Mouse (Mus musculus) B cell, adult 62 days (primary cell): Measurements from ENCODE around the gene Wfdc8. TPM values are rescaled to one million over a fixed set of nuclear protein-coding genes. Genes with fewer than 3 reads are reported as not detected.

Source experiments
- total RNA-seq: library from RNA; stranded (reverse); gene quantifications from 4 replicates; pipeline ENCODE4 v1.2.4, GENCODE M21; 2023

Gene Wfdc8
- not detected in 4 replicates for total RNA-seq

GRCm38 (mm10) chr2:164613471-164613870, at the start of gene Wfdc8, which contains the start of gene Wfdc6b:
Gene Wfdc8 (minus strand): TSS chr2:164613626.
Gene Wfdc6b (plus strand): TSS chr2:164613522.

DNA sequence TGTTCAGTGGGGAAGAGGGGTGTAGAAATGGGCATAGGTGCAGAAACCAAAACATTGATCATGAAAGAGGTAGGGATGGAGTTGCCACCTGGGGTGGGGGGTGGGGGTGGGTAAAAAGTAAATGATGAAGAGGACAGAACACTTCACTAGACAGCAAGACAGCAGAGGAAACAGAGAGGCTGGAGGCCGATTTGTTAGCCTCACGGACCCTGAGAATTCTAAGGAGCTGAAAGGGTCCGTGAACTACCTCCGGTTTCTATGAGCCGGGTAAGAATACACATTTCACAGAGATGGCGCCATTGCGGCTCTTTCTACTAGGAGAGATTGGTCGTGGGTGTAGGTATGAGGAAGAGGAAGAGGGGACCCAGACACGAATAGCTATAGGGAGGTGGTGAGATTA, 43.1 kb upstream of the Wfdc8 start, which contains the start of gene Wfdc9:
Gene Wfdc9, minus strand, starts transcription at position 101 of the 400 bp plus-strand sequence.

GRCm38 (mm10) chr2:164655858-164656257, 42.4 kb upstream of the Wfdc8 start, which contains the start of gene Wfdc10:
Gene Wfdc10 (plus strand): TSS chr2:164656046.

DNA sequence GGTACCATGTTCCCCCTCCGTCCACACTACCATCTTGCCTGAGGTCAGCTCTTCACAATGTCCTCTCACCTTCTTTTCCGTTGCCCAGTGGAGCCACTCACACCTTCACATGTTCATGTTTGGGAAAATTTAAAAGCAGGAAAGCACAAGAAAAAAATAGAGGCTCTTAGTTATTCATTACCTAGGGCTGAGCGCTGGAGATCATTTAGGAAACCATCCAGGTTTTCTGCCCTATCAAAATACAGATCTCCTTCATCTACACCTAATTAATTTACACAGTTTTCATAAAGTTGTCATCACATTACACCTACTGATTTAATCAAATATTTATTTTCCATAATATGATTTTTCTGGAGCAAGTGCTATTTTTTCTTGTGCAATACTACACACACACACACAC, 25.3 kb upstream of the Wfdc8 start, which contains the start of gene Wfdc16:
Gene Wfdc16, minus strand, starts transcription at position 101 of the 400 bp plus-strand sequence.

DNA sequence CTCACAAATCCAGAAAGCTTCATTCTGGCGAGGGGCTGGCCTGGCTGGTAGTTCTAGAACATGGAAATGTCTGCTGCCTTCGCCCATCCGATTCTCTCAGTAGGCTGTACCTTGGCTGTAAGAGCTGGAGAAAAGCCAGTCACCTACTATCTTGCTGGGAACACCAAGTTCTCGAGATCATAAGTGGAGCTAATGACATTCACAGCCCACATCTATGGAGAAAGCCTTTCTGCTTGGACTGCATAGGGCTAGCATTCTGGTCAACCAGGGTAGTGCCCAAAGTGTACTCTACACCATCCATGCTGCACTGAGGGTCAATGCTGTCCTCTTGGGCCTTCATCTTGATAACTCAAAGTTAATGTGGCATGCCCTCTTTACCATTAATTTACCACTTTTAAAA, 19.9 kb downstream of the Wfdc8 start, which contains the start of gene Eppin:
Gene Eppin, minus strand, starts transcription at position 101 of the 400 bp plus-strand sequence.

GRCm38 (mm10) chr2:164585025-164585725, 28.3 kb downstream of the Wfdc8 start, which contains the start of gene Wfdc6a:
Gene Wfdc6a (minus strand): TSS chr2:164585447.

GRCm38 (mm10) chr2:164573359-164573758, 40.1 kb downstream of the Wfdc8 start, which contains the start of gene Spint3:
Gene Spint3 (minus strand): TSS chr2:164573459.

DNA sequence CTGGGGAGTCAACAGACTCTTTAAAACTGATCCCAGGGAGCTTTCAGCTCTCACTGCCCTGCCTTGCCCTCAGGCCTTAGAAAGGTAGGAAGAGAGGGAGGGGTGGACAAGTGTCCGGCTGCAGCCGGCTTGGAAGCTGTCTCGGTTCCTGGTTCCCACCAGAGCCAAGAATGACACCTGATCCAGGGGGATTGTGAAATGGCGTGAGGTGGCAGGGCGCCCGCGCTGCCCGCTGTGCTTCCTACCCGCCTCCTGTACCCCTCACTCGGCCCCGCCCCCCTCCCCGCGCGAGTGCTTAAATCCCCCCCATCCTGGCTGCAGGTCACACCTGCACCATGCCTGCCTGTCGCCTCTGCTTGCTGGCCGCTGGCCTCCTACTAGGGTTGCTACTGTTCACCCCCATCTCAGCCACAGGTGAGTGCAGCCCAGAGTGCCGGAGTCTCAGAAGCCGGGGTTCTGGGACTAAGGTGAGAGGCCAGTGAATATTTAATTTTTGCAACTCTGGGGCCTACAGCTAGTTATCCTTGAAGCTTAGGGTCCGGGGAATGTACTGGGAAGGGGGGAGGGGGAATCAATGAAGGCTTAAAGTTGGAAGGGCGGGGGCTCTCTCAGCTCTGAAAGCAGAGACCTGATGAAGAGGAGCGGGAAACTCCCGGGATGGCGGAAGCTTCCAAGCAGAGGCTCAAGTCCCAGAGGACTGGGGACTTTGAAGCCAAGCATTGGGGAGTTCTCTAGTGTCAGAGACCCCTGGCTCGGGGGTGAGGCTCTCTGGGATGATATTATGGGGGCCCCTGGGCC, 50.8 kb downstream of the Wfdc8 start, which contains the start of gene Wfdc2:
Gene Wfdc2, plus strand, starts transcription at position 23 of the 798 bp plus-strand sequence.

Other genes starting within 250 kb of the Wfdc8 start
- gene Slpi, start 224.5 kb downstream of the Wfdc8 start, total RNA-seq = 4.5 to 7.4 TPM (median 7.1 TPM) in 4 replicates
- gene Rbpjl, start 210.5 kb downstream of the Wfdc8 start, total RNA-seq = 0.54 to 0.64 TPM (median 0.60 TPM) in 3 of 4 replicates, not detected in the other
- 0.18 to 0.46 TPM (median 0.39 TPM) in 4 replicates for gene Matn4, start 208.5 kb downstream of the Wfdc8 start, total RNA-seq
- 166 to 182 TPM (median 177 TPM) in 4 replicates for gene Sdc4, start 169.7 kb downstream of the Wfdc8 start, total RNA-seq
- 54.0 to 63.8 TPM (median 57.4 TPM) in 4 replicates for gene Sys1, start 156.7 kb downstream of the Wfdc8 start, total RNA-seq
- 1.6 to 4.9 TPM in 2 of 4 replicates, not detected in the others for gene Gm20458, start 152.7 kb downstream of the Wfdc8 start, total RNA-seq
- gene Trp53tg5, start 139.9 kb downstream of the Wfdc8 start, total RNA-seq = not detected in 4 replicates
- 2.6 to 8.5 TPM (median 4.7 TPM) in 4 replicates for gene Dbndd2, start 127.5 kb downstream of the Wfdc8 start, total RNA-seq
- gene Pigt, start 116.1 kb downstream of the Wfdc8 start, total RNA-seq = 66.6 to 71.3 TPM (median 70.8 TPM) in 4 replicates
- gene Wfdc2, start 51.2 kb downstream of the Wfdc8 start, total RNA-seq = not detected in 4 replicates
- gene Spint3, start 40.2 kb downstream of the Wfdc8 start, total RNA-seq = not detected in 4 replicates
- gene Wfdc6a, start 28.2 kb downstream of the Wfdc8 start, total RNA-seq = not detected in 4 replicates
- not detected in 4 replicates for gene Eppin, start 20.0 kb downstream of the Wfdc8 start, total RNA-seq
- not detected in 4 replicates for gene Wfdc6b, start 104 bp downstream of the Wfdc8 start, total RNA-seq
- gene Wfdc16, start 25.2 kb upstream of the Wfdc8 start, total RNA-seq = not detected in 4 replicates
- gene Wfdc10, start 42.4 kb upstream of the Wfdc8 start, total RNA-seq = 1.5 TPM in 1 of 4 replicates, not detected in the others
- gene Wfdc9, start 43.0 kb upstream of the Wfdc8 start, total RNA-seq = not detected in 4 replicates
- gene Wfdc11, start 60.5 kb upstream of the Wfdc8 start, total RNA-seq = not detected in 4 replicates
- gene Wfdc13, start 71.5 kb upstream of the Wfdc8 start, total RNA-seq = not detected in 4 replicates
- gene Spint4, start 84.9 kb upstream of the Wfdc8 start, total RNA-seq = not detected in 4 replicates
- not detected in 4 replicates for gene Spint5, start 101.7 kb upstream of the Wfdc8 start, total RNA-seq
- gene Wfdc3, start 132.3 kb upstream of the Wfdc8 start, total RNA-seq = not detected in 4 replicates
- 38.4 to 45.2 TPM (median 42.9 TPM) in 4 replicates for gene Dnttip1, start 132.4 kb upstream of the Wfdc8 start, total RNA-seq
- gene Ube2c, start 156.3 kb upstream of the Wfdc8 start, total RNA-seq = 1.7 to 4.0 TPM (median 2.7 TPM) in 4 replicates
- not detected in 4 replicates for gene Tnnc2, start 166.3 kb upstream of the Wfdc8 start, total RNA-seq
- 0.46 to 0.97 TPM (median 0.70 TPM) in 4 replicates for gene Snx21, start 172.2 kb upstream of the Wfdc8 start, total RNA-seq
- gene Acot8, start 191.3 kb upstream of the Wfdc8 start, total RNA-seq = 53.7 to 69.6 TPM (median 60.6 TPM) in 4 replicates
- gene Zswim3, start 191.5 kb upstream of the Wfdc8 start, total RNA-seq = 3.2 to 4.0 TPM (median 3.6 TPM) in 4 replicates
- gene Zswim1, start 209.1 kb upstream of the Wfdc8 start, total RNA-seq = 8.4 to 9.0 TPM (median 8.5 TPM) in 4 replicates
- 1.2 to 2.3 TPM (median 1.2 TPM) in 3 of 4 replicates, not detected in the other for gene Spata25, start 214.9 kb upstream of the Wfdc8 start, total RNA-seq
- 189 to 200 TPM (median 195 TPM) in 4 replicates for gene Ctsa, start 219.2 kb upstream of the Wfdc8 start, total RNA-seq
- 3.8 to 5.6 TPM (median 4.9 TPM) in 4 replicates for gene Neurl2, start 219.8 kb upstream of the Wfdc8 start, total RNA-seq
- gene Pltp, start 244.1 kb upstream of the Wfdc8 start, total RNA-seq = 7.6 to 11.4 TPM (median 9.0 TPM) in 4 replicates